Mouse (Mus musculus) midbrain, embryonic 10.5 days (tissue): ENCODE measurements at regions not wholly inside any gene's neighbourhood (a gene's known extent, or its start where the extent isn't known, plus 50 kb on each side); places are given as distances from the start of the nearest gene placed in this dataset.

Experiments
- DNase-seq: peaks from one replicate; pipeline ENCODE4 v3.0.0-alpha.2; 2017; ENCODE audit warnings: low spot score
- H3K27ac ChIP-seq: fragments of 300-500 bp; sonication (generic); replicated peaks from 2 replicates; pipeline ENCODE4 v1.5.1; 2016; ENCODE audit warnings: mild to moderate bottlenecking
- H3K27me3 ChIP-seq: fragments of 300-500 bp; sonication (generic); 2 replicates; pipeline ENCODE4 v1.6.1; 2016; ENCODE audit warnings: low read depth, mild to moderate bottlenecking; ENCODE audit not compliant: poor library complexity, severe bottlenecking
- H3K36me3 ChIP-seq: fragments of 300-500 bp; sonication (generic); 2 replicates; pipeline ENCODE4 v1.6.1; 2016; ENCODE audit warnings: mild to moderate bottlenecking, moderate library complexity
- H3K4me1 ChIP-seq: fragments of 300-500 bp; sonication (generic); 2 replicates; pipeline ENCODE4 v1.6.1; 2016
- H3K4me3 ChIP-seq: fragments of 300-500 bp; sonication (generic); 2 replicates; pipeline ENCODE4 v1.5.1; 2016; ENCODE audit warnings: mild to moderate bottlenecking, moderate library complexity
- H3K9me3 ChIP-seq: fragments of 300-500 bp; sonication (generic); replicated peaks from 2 replicates; pipeline ENCODE4 v1.6.1; 2016; ENCODE audit warnings: mild to moderate bottlenecking
- WGBS: fragments of 180-500 bp; shearing (Covaris S2); methylation state at CpG from one replicate; pipeline ENCODE4 v1.1.7; 2016; 5-methylcytosine and 5-hydroxymethylcytosine counted together

GRCm38 (mm10) chr7:62276219-62276618, 70.2 kb upstream of the Ndn start:
- Histone ChIP-seq H3K4me3 (no peak overlapping the region), H3K36me3 (no peaks in the 10 kb centered on the region), H3K4me1 (peaks cover 25% of the 10 kb centered on the region), H3K27ac (no peak overlapping the region), H3K27me3 (no peaks in the 10 kb centered on the region), H3K9me3 (peaks cover 8% of the 10 kb centered on the region; the same call in 1 of the 2 replicates)
- no peak for DNase-seq
- 67% methylated on average over 2 of the region's 2 CpGs for WGBS

GRCm38 (mm10) chr7:62278492-62278891, 67.9 kb upstream of the Ndn start:
- peak overlapping the region; percentile 77 for H3K27ac ChIP-seq

GRCm38 (mm10) chr7:62279022-62279421, 67.3 kb upstream of the Ndn start:
- no peaks in the 10 kb centered on the region for H3K36me3 ChIP-seq
- DNase-seq = peak; percentile 19
- peaks cover 8% of the 10 kb centered on the region; the same call in 1 of the 2 replicates for H3K9me3 ChIP-seq
- peaks cover 25% of the 10 kb centered on the region for H3K4me1 ChIP-seq
- 50% methylated on average over 4 of the region's 4 CpGs for WGBS
- no peaks in the 10 kb centered on the region for H3K27me3 ChIP-seq
- H3K4me3 ChIP-seq = no peak overlapping the region
- H3K27ac ChIP-seq = peak overlapping the region; percentile 77

More at GRCm38 (mm10) chr7:62278492-62278891, 67.9 kb upstream of the Ndn start:
- peak; percentile 19 for DNase-seq
- Histone ChIP-seq H3K27me3 (no peaks in the 10 kb centered on the region), H3K4me3 (0 out of 2 replicates have a peak overlapping the region, but pooled peaks have one; percentile 34), H3K9me3 (peaks cover 8% of the 10 kb centered on the region; the same call in 1 of the 2 replicates), H3K36me3 (no peaks in the 10 kb centered on the region), H3K4me1 (peaks cover 25% of the 10 kb centered on the region)
- 38% methylated on average over 2 of the region's 2 CpGs for WGBS
